In genomic region chr10:8525354-8525753, GRCm38 (mm10) we compare ENCODE assay signal across 32 mouse cellular contexts. TPM values are rescaled to one million over a fixed set of nuclear protein-coding genes. Genes with fewer than 3 reads are reported as not detected.
"Had no signal": no experiment of that assay in that cellular context is flagged by ENCODE, and none has a peak within 500 bp of the region (broad histone marks: within the 10 kb centered on the region; RNA-seq: fewer than 3 reads in every experiment).

No protein-coding gene starts in this region.

- H3K27ac ChIP-seq: limb, embryonic 10.5 days; limb, embryonic 12.5 days; limb, embryonic 13.5 days; limb, embryonic 15.5 days; liver, embryonic 12.5 days; liver, embryonic 13.5 days; liver, embryonic 14.5 days; liver, embryonic 15.5 days; lung, embryonic 15.5 days; macrophage; midbrain, embryonic 10.5 days; midbrain, embryonic 12.5 days; midbrain, embryonic 13.5 days; midbrain, embryonic 15.5 days; neural tube, embryonic 12.5 days had no signal

- H3K4me1 ChIP-seq: limb, embryonic 12.5 days; limb, embryonic 13.5 days; limb, embryonic 15.5 days; liver, embryonic 12.5 days; liver, embryonic 13.5 days; liver, embryonic 15.5 days; lung, embryonic 15.5 days; megakaryocyte, embryonic 14.5 days; midbrain, embryonic 10.5 days; midbrain, embryonic 12.5 days; midbrain, embryonic 13.5 days; midbrain, embryonic 15.5 days; neural tube, embryonic 12.5 days had no signal

- H3K4me2 ChIP-seq: limb, embryonic 12.5 days; limb, embryonic 13.5 days; limb, embryonic 15.5 days; liver, embryonic 11.5 days; liver, embryonic 12.5 days; liver, embryonic 13.5 days; liver, embryonic 15.5 days; lung, embryonic 14.5 days; lung, embryonic 15.5 days; midbrain, embryonic 11.5 days; midbrain, embryonic 12.5 days; midbrain, embryonic 13.5 days; midbrain, embryonic 15.5 days; neural tube, embryonic 12.5 days had no signal

- H3K36me3 ChIP-seq: limb, embryonic 10.5 days; limb, embryonic 12.5 days; limb, embryonic 13.5 days; limb, embryonic 15.5 days; liver, embryonic 12.5 days; liver, embryonic 13.5 days; liver, embryonic 15.5 days; lung, embryonic 15.5 days; midbrain, embryonic 10.5 days; midbrain, embryonic 12.5 days; midbrain, embryonic 13.5 days; midbrain, embryonic 15.5 days; neural tube, embryonic 12.5 days had no signal

- H3K27me3 ChIP-seq: limb, embryonic 12.5 days; limb, embryonic 13.5 days; limb, embryonic 15.5 days; midbrain, embryonic 13.5 days; neural tube, embryonic 12.5 days had no signal

- ATAC-seq: liver, embryonic 12.5 days; liver, postnatal 0 days; lung, postnatal 0 days; midbrain, embryonic 13.5 days; midbrain, embryonic 15.5 days; midbrain, embryonic 16.5 days had no signal

- H3K9me3 ChIP-seq: limb, embryonic 10.5 days; limb, embryonic 12.5 days; limb, embryonic 13.5 days; limb, embryonic 15.5 days; liver, embryonic 12.5 days; liver, embryonic 13.5 days; liver, embryonic 15.5 days; lung, embryonic 15.5 days; megakaryocyte, embryonic 14.5 days; midbrain, embryonic 10.5 days; midbrain, embryonic 12.5 days; midbrain, embryonic 13.5 days; midbrain, embryonic 15.5 days; neural tube, embryonic 12.5 days had no signal

- H3K4me3 ChIP-seq: limb, embryonic 10.5 days; limb, embryonic 12.5 days; limb, embryonic 13.5 days; limb, embryonic 15.5 days; liver, embryonic 12.5 days; liver, embryonic 13.5 days; liver, embryonic 15.5 days; lung, embryonic 15.5 days; megakaryocyte, embryonic 14.5 days; midbrain, embryonic 10.5 days; midbrain, embryonic 12.5 days; midbrain, embryonic 13.5 days; midbrain, embryonic 15.5 days; myocyte; neural tube, embryonic 12.5 days had no signal

- DNase-seq: left cerebral cortex, postnatal 4 days; liver, embryonic 13.5 days; liver, postnatal 0 days; lung, adult 18-20 months; lung, adult 2 months; lung, embryonic 14.5 days; lung, postnatal 10 days; lung, postnatal 14 days; lung, postnatal 36 days; lung, postnatal 4 days; midbrain, embryonic 14.5 days had no signal

- H3K9ac ChIP-seq: limb, embryonic 12.5 days; limb, embryonic 13.5 days; limb, embryonic 15.5 days; liver, embryonic 12.5 days; liver, embryonic 13.5 days; liver, embryonic 14.5 days; liver, embryonic 15.5 days; liver, postnatal 0 days; lung, embryonic 14.5 days; lung, embryonic 15.5 days; midbrain, embryonic 12.5 days; midbrain, embryonic 13.5 days; midbrain, embryonic 15.5 days; neural tube, embryonic 12.5 days had no signal

RNA-seq across cellular contexts. Expression of gene Ust, which starts 6.7 kb away (rescaled TPM):
- total RNA-seq: megakaryocyte-erythroid progenitor cell, adult 5-6 weeks had no signal
